Mouse (Mus musculus): Measurements from ENCODE around the gene H2-DMb1. TPM values are rescaled to one million over a fixed set of nuclear protein-coding genes. Genes with fewer than 3 reads are reported as not detected.

The H2-DMb1 gene
- polyA plus RNA-seq, 1 experiment: 4.5 TPM

- TF ChIP-seq CTCF (IDR thresholded peaks at IDR 0.05; ENCODE audit: extremely low read depth, insufficient read depth, low read length) (peak; percentile 64), POLR2A (IDR thresholded peaks at IDR 0.05; ENCODE audit: extremely low read depth, insufficient read depth, low read length) (no peak)
- Histone ChIP-seq H3K4me3 (ENCODE audit: insufficient read depth, low read length) (peak overlapping the region; percentile 89), H3K27ac (ENCODE audit: insufficient read depth, low read length) (no peak overlapping the region), H3K4me1 (ENCODE audit: control insufficient read depth, insufficient read depth, low read length) (no peaks in the 10 kb centered on the region)
These were observed 51.6 kb downstream of the H2-DMb1 start for GRCm38 (mm10) chr17:34204303-34205010.

- no peak overlapping the region for H3K27ac ChIP-seq (ENCODE audit: insufficient read depth, low read length)
- peak overlapping the region; percentile 89 for H3K4me3 ChIP-seq (ENCODE audit: insufficient read depth, low read length)
- no peak for TF ChIP-seq CTCF (IDR thresholded peaks at IDR 0.05; ENCODE audit: extremely low read depth, insufficient read depth, low read length)
- TF ChIP-seq POLR2A (IDR thresholded peaks at IDR 0.05; ENCODE audit: extremely low read depth, insufficient read depth, low read length): no peak
- H3K4me1 ChIP-seq (ENCODE audit: control insufficient read depth, insufficient read depth, low read length): no peaks in the 10 kb centered on the region
These were observed 52.3 kb downstream of the H2-DMb1 start for GRCm38 (mm10) chr17:34205021-34205745.

- H3K27ac ChIP-seq (ENCODE audit: insufficient read depth, low read length): no peak overlapping the region
- H3K4me1 ChIP-seq (ENCODE audit: control insufficient read depth, insufficient read depth, low read length): no peaks in the 10 kb centered on the region
- TF ChIP-seq CTCF (IDR thresholded peaks at IDR 0.05; ENCODE audit: extremely low read depth, insufficient read depth, low read length): peak; percentile 37
- TF ChIP-seq POLR2A (IDR thresholded peaks at IDR 0.05; ENCODE audit: extremely low read depth, insufficient read depth, low read length): no peak
- peak overlapping the region; percentile 89; the same call in 1 of the 2 replicates for H3K4me3 ChIP-seq (ENCODE audit: insufficient read depth, low read length)
These were observed 52.9 kb downstream of the H2-DMb1 start for GRCm38 (mm10) chr17:34205746-34206176.

GRCm38 (mm10) chr17:34206731-34207130, 53.9 kb downstream of the H2-DMb1 start:
- TF ChIP-seq POLR2A (IDR thresholded peaks at IDR 0.05; ENCODE audit: extremely low read depth, insufficient read depth, low read length) (no peak), CTCF (IDR thresholded peaks at IDR 0.05; ENCODE audit: extremely low read depth, insufficient read depth, low read length) (no peak)
- H3K27ac ChIP-seq (ENCODE audit: insufficient read depth, low read length): no peak overlapping the region
- H3K4me3 ChIP-seq (ENCODE audit: insufficient read depth, low read length): no peak overlapping the region
- H3K4me1 ChIP-seq (ENCODE audit: control insufficient read depth, insufficient read depth, low read length): no peaks in the 10 kb centered on the region

GRCm38 (mm10) chr17:34207456-34207855, 54.6 kb downstream of the H2-DMb1 start:
- Histone ChIP-seq H3K4me1 (ENCODE audit: control insufficient read depth, insufficient read depth, low read length) (no peaks in the 10 kb centered on the region), H3K27ac (ENCODE audit: insufficient read depth, low read length) (no peak overlapping the region), H3K4me3 (ENCODE audit: insufficient read depth, low read length) (no peak overlapping the region)
- no peak for TF ChIP-seq POLR2A (IDR thresholded peaks at IDR 0.05; ENCODE audit: extremely low read depth, insufficient read depth, low read length)

- Histone ChIP-seq H3K27ac (ENCODE audit: insufficient read depth, low read length) (no peak overlapping the region), H3K4me1 (ENCODE audit: control insufficient read depth, insufficient read depth, low read length) (no peaks in the 10 kb centered on the region), H3K4me3 (ENCODE audit: insufficient read depth, low read length) (no peak overlapping the region)
- no peak for TF ChIP-seq CTCF (IDR thresholded peaks at IDR 0.05; ENCODE audit: extremely low read depth, insufficient read depth, low read length)
- no peak for TF ChIP-seq POLR2A (IDR thresholded peaks at IDR 0.05; ENCODE audit: extremely low read depth, insufficient read depth, low read length)
These were observed 55.0 kb downstream of the H2-DMb1 start for GRCm38 (mm10) chr17:34207866-34208265.

GRCm38 (mm10) chr17:34208421-34208820, 55.5 kb downstream of the H2-DMb1 start:
- no peaks in the 10 kb centered on the region for H3K4me1 ChIP-seq (ENCODE audit: control insufficient read depth, insufficient read depth, low read length)
- H3K4me3 ChIP-seq (ENCODE audit: insufficient read depth, low read length): no peak overlapping the region
- no peak overlapping the region for H3K27ac ChIP-seq (ENCODE audit: insufficient read depth, low read length)
- TF ChIP-seq POLR2A (IDR thresholded peaks at IDR 0.05; ENCODE audit: extremely low read depth, insufficient read depth, low read length) (no peak), CTCF (IDR thresholded peaks at IDR 0.05; ENCODE audit: extremely low read depth, insufficient read depth, low read length) (no peak)

GRCm38 (mm10) chr17:34209680-34210079, 56.8 kb downstream of the H2-DMb1 start:
- no peak overlapping the region for H3K4me3 ChIP-seq (ENCODE audit: insufficient read depth, low read length)
- no peak for TF ChIP-seq CTCF (IDR thresholded peaks at IDR 0.05; ENCODE audit: extremely low read depth, insufficient read depth, low read length)
- TF ChIP-seq POLR2A (IDR thresholded peaks at IDR 0.05; ENCODE audit: extremely low read depth, insufficient read depth, low read length): no peak
- no peak overlapping the region for H3K27ac ChIP-seq (ENCODE audit: insufficient read depth, low read length)
- H3K4me1 ChIP-seq (ENCODE audit: control insufficient read depth, insufficient read depth, low read length): no peaks in the 10 kb centered on the region

Other genes starting within 250 kb of the H2-DMb1 start
- 1.7 TPM in 2 replicates for gene Platr17, start 247.9 kb upstream of the H2-DMb1 start, polyA plus RNA-seq (2012; rRNA removed)
- gene Daxx, start 243.7 kb upstream of the H2-DMb1 start, polyA plus RNA-seq (2012; rRNA removed): 27.2 and 27.4 TPM in 2 replicates
- 22.1 and 22.3 TPM in 2 replicates for gene Tapbp, start 237.2 kb upstream of the H2-DMb1 start, polyA plus RNA-seq (2012; rRNA removed)
- 31.9 and 33.5 TPM in 2 replicates for gene Zbtb22, start 237.2 kb upstream of the H2-DMb1 start, polyA plus RNA-seq (2012; rRNA removed)
- gene Rgl2, start 223.5 kb upstream of the H2-DMb1 start, polyA plus RNA-seq (2012; rRNA removed): 164 and 177 TPM in 2 replicates
- gene Pfdn6, start 212.7 kb upstream of the H2-DMb1 start, polyA plus RNA-seq (2012; rRNA removed): 113 and 116 TPM in 2 replicates
- gene Wdr46, start 212.4 kb upstream of the H2-DMb1 start, polyA plus RNA-seq (2012; rRNA removed): 13.5 TPM in 2 replicates
- gene B3galt4, start 201.6 kb upstream of the H2-DMb1 start, polyA plus RNA-seq (2012; rRNA removed): 7.0 and 7.8 TPM in 2 replicates
- gene Vps52, start 197.3 kb upstream of the H2-DMb1 start, polyA plus RNA-seq (2012; rRNA removed): 79.3 and 82.2 TPM in 2 replicates
- gene Rps18, start 197.1 kb upstream of the H2-DMb1 start, polyA plus RNA-seq (2012; rRNA removed): 410 and 435 TPM in 2 replicates
- 72.2 and 79.0 TPM in 2 replicates for gene H2-K1, start 152.7 kb upstream of the H2-DMb1 start, polyA plus RNA-seq (2012; rRNA removed)
- 73.1 and 73.2 TPM in 2 replicates for gene Ring1, start 128.4 kb upstream of the H2-DMb1 start, polyA plus RNA-seq (2012; rRNA removed)
- gene H2-Ke6, start 125.0 kb upstream of the H2-DMb1 start, polyA plus RNA-seq (2012; rRNA removed): 59.6 and 61.7 TPM in 2 replicates
- gene Slc39a7, start 121.4 kb upstream of the H2-DMb1 start, polyA plus RNA-seq (2012; rRNA removed): 92.7 and 103 TPM in 2 replicates
- gene Rxrb, start 121.3 kb upstream of the H2-DMb1 start, polyA plus RNA-seq (2012; rRNA removed): 78.5 and 81.5 TPM in 2 replicates
- 9.3 and 12.1 TPM in 2 replicates for gene Col11a2, start 113.6 kb upstream of the H2-DMb1 start, polyA plus RNA-seq (2012; rRNA removed)
- 1.4 and 1.7 TPM in 2 replicates for gene H2-Oa, start 60.7 kb upstream of the H2-DMb1 start, polyA plus RNA-seq (2012; rRNA removed)
- 27.3 and 29.4 TPM in 2 replicates for gene H2-DMa, start 33.5 kb upstream of the H2-DMb1 start, polyA plus RNA-seq (2012; rRNA removed)
- gene Brd2, start 30.4 kb upstream of the H2-DMb1 start, polyA plus RNA-seq (2012; rRNA removed): 181 and 184 TPM in 2 replicates
- 0.79 and 0.84 TPM in 2 replicates for gene H2-DMb2, start 9.8 kb upstream of the H2-DMb1 start, polyA plus RNA-seq (2012; rRNA removed)
- 2.7 and 3.4 TPM in 2 replicates for gene Tap1, start 34.5 kb downstream of the H2-DMb1 start, polyA plus RNA-seq (2012; rRNA removed)
- 3.0 and 3.8 TPM in 2 replicates for gene Psmb9, start 34.7 kb downstream of the H2-DMb1 start, polyA plus RNA-seq (2012; rRNA removed)
- 8.7 and 10.1 TPM in 2 replicates for gene Psmb8, start 44.6 kb downstream of the H2-DMb1 start, polyA plus RNA-seq (2012; rRNA removed)
- gene Tap2, start 50.5 kb downstream of the H2-DMb1 start, polyA plus RNA-seq (2012; rRNA removed): 7.9 and 8.3 TPM in 2 replicates
- gene H2-Ob, start 85.8 kb downstream of the H2-DMb1 start, polyA plus RNA-seq (2012; rRNA removed): 1.0 and 1.5 TPM in 2 replicates
- 3.1 and 3.6 TPM in 2 replicates for gene H2-Ab1, start 104.6 kb downstream of the H2-DMb1 start, polyA plus RNA-seq (2012; rRNA removed)
- gene H2-Aa, start 134.8 kb downstream of the H2-DMb1 start, polyA plus RNA-seq (2012; rRNA removed): 2.8 and 2.9 TPM in 2 replicates
- 3.2 and 3.3 TPM in 2 replicates for gene H2-Eb1, start 152.8 kb downstream of the H2-DMb1 start, polyA plus RNA-seq (2012; rRNA removed)
- gene H2-Eb2, start 172.6 kb downstream of the H2-DMb1 start, polyA plus RNA-seq (2012; rRNA removed): 0.04 TPM in 1 of 2 replicates, not detected in the other
- not detected in 2 replicates for gene Btnl2, start 201.8 kb downstream of the H2-DMb1 start, polyA plus RNA-seq (2012; rRNA removed)
- 0.04 TPM in 1 of 2 replicates, not detected in the other for gene Btnl1, start 224.1 kb downstream of the H2-DMb1 start, polyA plus RNA-seq (2012; rRNA removed)
- 7.4 and 8.7 TPM in 2 replicates for gene BC051142, start 245.7 kb downstream of the H2-DMb1 start, polyA plus RNA-seq (2012; rRNA removed)

Measured in cortical plate, adult 2 months (tissue).